Mouse (Mus musculus) stomach, embryonic 16.5 days (tissue): ENCODE results near the gene Plekhg1. TPM values are rescaled to one million over a fixed set of nuclear protein-coding genes. Genes with fewer than 3 reads are reported as not detected.

Source experiments
- ATAC-seq: fragments of 200-750 bp; cut with Nextera tagmentation; 2 replicates; pipeline ENCODE4 v1.8.0; 2017; ENCODE audit warnings: moderate number of reproducible peaks, moderate TSS enrichment; ENCODE audit not compliant: insufficient read depth, low FRiP score
- H3K27ac ChIP-seq: fragments of 300-500 bp; sonication (generic); 2 replicates; pipeline ENCODE4 v1.5.1; 2014; ENCODE audit warnings: low read length
- H3K27me3 ChIP-seq: fragments of 300-500 bp; sonication (generic); 2 replicates; pipeline ENCODE4 v1.6.1; 2014; ENCODE audit warnings: low read length, control low read depth, mixed read lengths; ENCODE audit not compliant: control insufficient read depth, insufficient read depth
- H3K36me3 ChIP-seq: fragments of 300-500 bp; sonication (generic); 2 replicates; pipeline ENCODE4 v1.6.1; 2014; ENCODE audit warnings: low read length; ENCODE audit not compliant: control insufficient read depth, insufficient read depth
- H3K4me1 ChIP-seq: fragments of 300-500 bp; sonication (generic); 2 replicates; pipeline ENCODE4 v1.6.1; 2014; ENCODE audit warnings: low read length, control low read depth, mixed read lengths; ENCODE audit not compliant: control insufficient read depth, insufficient read depth
- H3K4me2 ChIP-seq: fragments of 300-500 bp; sonication (generic); 2 replicates; pipeline ENCODE4 v1.6.1; 2014; ENCODE audit warnings: low read depth, low read length, mixed read lengths
- H3K4me3 ChIP-seq: fragments of 300-500 bp; sonication (generic); replicated peaks from 2 replicates; pipeline ENCODE4 v1.5.1; 2014; ENCODE audit warnings: mild to moderate bottlenecking, low read length
- H3K9ac ChIP-seq: fragments of 300-500 bp; sonication (generic); 2 replicates; pipeline ENCODE4 v1.6.1; 2014; ENCODE audit warnings: low read length
- H3K9me3 ChIP-seq: fragments of 300-500 bp; sonication (generic); replicated peaks from 2 replicates; pipeline ENCODE4 v1.6.1; 2016; ENCODE audit warnings: low read length, control low read depth; ENCODE audit not compliant: control insufficient read depth
- WGBS: fragments of 180-500 bp; shearing (Covaris S2); extraction: QIAGEN DNeasy Blood & Tissue Kit; methylation state at CpG from one replicate; pipeline ENCODE4 v1.1.7; 2014; 5-methylcytosine and 5-hydroxymethylcytosine counted together
- polyA plus RNA-seq: library from polyadenylated mRNA; unstranded; fragments of >200 nt; fragmentation: Nextera tagmentation; extraction: Ambion mirVana; gene quantifications from 2 replicates; pipeline ENCODE4 v1.2.1, GENCODE M21; 2015

Gene Plekhg1
- polyA plus RNA-seq, 1 experiment from 2014 or later = 14.0 TPM

DNA sequence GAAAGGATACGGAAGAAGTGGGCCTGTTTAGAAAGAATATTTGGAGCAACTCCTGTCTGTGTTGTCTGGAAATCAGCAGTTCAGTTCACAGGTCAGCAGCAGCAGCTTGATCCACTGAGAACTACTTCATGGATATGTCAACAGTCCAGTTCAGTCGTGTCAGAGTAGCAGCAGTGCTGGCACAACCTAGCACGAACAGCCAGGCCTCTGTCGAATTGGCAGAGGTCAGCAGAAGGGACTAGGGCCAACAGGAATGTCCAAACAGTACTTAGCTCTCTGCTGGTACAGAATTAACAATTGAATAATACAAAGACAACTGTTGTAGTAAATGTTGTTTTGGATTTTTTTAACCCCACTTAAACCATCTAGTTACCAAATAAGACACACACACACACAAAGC, 33.9 kb upstream of the Plekhg1 start:
- no peaks in the 10 kb centered on the region for H3K4me1 ChIP-seq
- 55% methylated on average over 4 of the region's 4 CpGs for WGBS

DNA sequence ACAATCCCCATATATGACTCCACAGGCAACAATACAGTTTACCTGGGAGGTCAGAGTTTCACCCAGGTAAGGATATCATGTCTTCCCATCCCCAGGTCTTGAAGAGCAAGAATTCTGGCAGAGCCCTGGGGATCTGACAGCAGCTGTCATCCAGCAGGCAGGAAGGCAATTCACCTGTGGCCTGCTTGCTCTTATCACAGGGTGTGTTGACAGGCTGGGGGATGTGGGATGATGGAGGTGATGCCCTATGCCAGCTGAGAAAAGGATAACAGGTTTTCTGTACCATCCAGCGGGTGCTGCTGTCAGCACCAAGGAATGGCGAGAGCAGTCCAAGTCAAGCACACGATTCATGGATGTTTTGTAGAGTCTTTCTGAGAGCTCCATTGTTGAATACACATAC, 30.1 kb upstream of the Plekhg1 start:
- H3K4me3 ChIP-seq = no peak overlapping the region
- no peaks in the 10 kb centered on the region for H3K36me3 ChIP-seq
- H3K9me3 ChIP-seq = peaks cover 3% of the 10 kb centered on the region; the same call in 1 of the 2 replicates
- 82% methylated on average over 3 of the region's 3 CpGs for WGBS
- H3K27ac ChIP-seq = no peak overlapping the region
- no peak overlapping the region for H3K4me2 ChIP-seq
- H3K4me1 ChIP-seq = no peaks in the 10 kb centered on the region
- H3K27me3 ChIP-seq = no peaks in the 10 kb centered on the region
- H3K9ac ChIP-seq = no peak overlapping the region
- ATAC-seq = no peak

More for the DNA sequence above, 33.9 kb upstream of the Plekhg1 start:
- Histone ChIP-seq H3K9me3 (no peaks in the 10 kb centered on the region), H3K4me2 (no peak overlapping the region), H3K9ac (no peak overlapping the region), H3K27ac (no peak overlapping the region), H3K4me3 (no peak overlapping the region), H3K36me3 (no peaks in the 10 kb centered on the region), H3K27me3 (no peaks in the 10 kb centered on the region)
- no peak for ATAC-seq

DNA sequence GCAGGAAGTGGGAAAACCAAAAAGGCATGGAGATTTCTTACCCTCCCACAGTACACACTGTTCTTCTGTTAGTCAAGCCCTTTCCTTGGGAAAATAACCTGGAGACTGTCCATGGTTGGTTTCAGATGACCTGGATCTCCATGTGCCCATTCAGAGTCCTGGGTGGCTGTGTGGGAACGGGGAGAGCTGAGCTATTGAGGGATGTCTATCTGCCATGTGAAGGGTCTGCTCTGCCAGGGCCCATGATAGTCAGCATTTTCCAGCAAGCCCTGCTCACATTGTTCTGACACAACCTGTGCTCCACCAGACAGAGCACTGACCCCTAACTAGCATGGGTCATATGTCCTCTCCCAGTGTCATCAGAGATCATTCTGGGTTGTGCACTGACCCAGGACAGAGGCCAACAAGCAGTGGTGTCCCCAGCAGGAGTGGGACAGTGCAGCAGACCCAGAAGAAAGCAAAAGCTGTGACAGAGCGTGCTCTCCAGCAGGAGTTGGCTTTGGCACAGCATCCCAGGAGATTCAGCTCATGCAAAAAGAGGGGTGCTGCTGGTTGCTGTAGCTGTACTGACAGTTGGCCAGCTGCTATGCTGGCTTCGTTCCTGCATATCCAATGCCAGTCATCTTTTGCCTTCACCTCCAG, 24.7 kb upstream of the Plekhg1 start:
- no peaks in the 10 kb centered on the region for H3K36me3 ChIP-seq
- peaks cover 3% of the 10 kb centered on the region; the same call in 1 of the 2 replicates for H3K9me3 ChIP-seq
- WGBS = 85% methylated on average over 3 of the region's 3 CpGs
- no peak for ATAC-seq
- no peak overlapping the region for H3K9ac ChIP-seq
- no peak overlapping the region for H3K4me2 ChIP-seq
- no peak overlapping the region for H3K4me3 ChIP-seq
- no peak overlapping the region for H3K27ac ChIP-seq
- H3K4me1 ChIP-seq = no peaks in the 10 kb centered on the region
- no peaks in the 10 kb centered on the region for H3K27me3 ChIP-seq

GRCm38 (mm10) chr10:3718021-3718865, 21.9 kb upstream of the Plekhg1 start:
- peak overlapping the region; percentile 41; the same call in 1 of the 2 replicates for H3K27ac ChIP-seq
- H3K4me1 ChIP-seq = no peaks in the 10 kb centered on the region
- WGBS = 67% methylated on average over 16 of the region's 16 CpGs
- no peak overlapping the region for H3K4me3 ChIP-seq
- 0 out of 2 replicates have a peak, but pooled peaks have one; percentile 44 for ATAC-seq
- no peak overlapping the region for H3K4me2 ChIP-seq
- H3K36me3 ChIP-seq = no peaks in the 10 kb centered on the region
- peaks cover under 1% of the 10 kb centered on the region; the same call in 1 of the 2 replicates for H3K9me3 ChIP-seq
- no peak overlapping the region for H3K9ac ChIP-seq
- no peaks in the 10 kb centered on the region for H3K27me3 ChIP-seq

- Histone ChIP-seq H3K9me3 (no peaks in the 10 kb centered on the region), H3K4me2 (no peak overlapping the region), H3K36me3 (no peaks in the 10 kb centered on the region), H3K27me3 (no peaks in the 10 kb centered on the region), H3K27ac (no peak overlapping the region), H3K9ac (no peak overlapping the region), H3K4me3 (no peak overlapping the region), H3K4me1 (no peaks in the 10 kb centered on the region)
- WGBS = 83% methylated on average over 2 of the region's 2 CpGs
- no peak for ATAC-seq
Observed at GRCm38 (mm10) chr10:3720296-3720695, 19.9 kb upstream of the Plekhg1 start.

- Histone ChIP-seq H3K9me3 (no peaks in the 10 kb centered on the region), H3K4me1 (no peaks in the 10 kb centered on the region), H3K9ac (no peak overlapping the region), H3K27ac (no peak overlapping the region), H3K4me2 (no peak overlapping the region), H3K36me3 (no peaks in the 10 kb centered on the region), H3K4me3 (no peak overlapping the region), H3K27me3 (no peaks in the 10 kb centered on the region)
- no peak for ATAC-seq
- 67% methylated on average over 2 of the region's 2 CpGs for WGBS
Observed at GRCm38 (mm10) chr10:3722339-3722738, 17.8 kb upstream of the Plekhg1 start.

DNA sequence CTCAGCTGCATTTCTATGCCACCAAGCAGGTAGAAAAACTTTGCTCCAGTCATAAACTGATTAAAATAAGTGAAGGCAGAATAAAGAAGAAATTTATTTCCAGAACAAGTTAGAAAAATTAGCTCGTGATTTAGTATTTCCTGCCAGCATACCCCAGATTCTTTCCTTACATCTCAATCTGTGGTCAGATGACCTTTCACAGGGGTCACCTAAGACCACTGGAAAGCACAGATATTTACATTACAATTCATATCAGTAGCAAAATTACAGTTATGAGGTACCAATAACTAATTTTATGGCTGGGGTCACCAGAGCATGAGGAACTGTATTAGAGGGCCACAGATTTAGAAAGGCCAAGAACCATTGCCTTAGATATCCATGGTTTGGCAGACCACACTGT, 15.5 kb upstream of the Plekhg1 start:
- WGBS = 68% methylated on average over 1 of the region's 1 CpGs
- Histone ChIP-seq H3K4me3 (no peak overlapping the region), H3K9me3 (no peaks in the 10 kb centered on the region), H3K4me1 (no peaks in the 10 kb centered on the region), H3K9ac (no peak overlapping the region), H3K27me3 (no peaks in the 10 kb centered on the region), H3K36me3 (no peaks in the 10 kb centered on the region), H3K4me2 (no peak overlapping the region), H3K27ac (no peak overlapping the region)
- no peak for ATAC-seq

DNA sequence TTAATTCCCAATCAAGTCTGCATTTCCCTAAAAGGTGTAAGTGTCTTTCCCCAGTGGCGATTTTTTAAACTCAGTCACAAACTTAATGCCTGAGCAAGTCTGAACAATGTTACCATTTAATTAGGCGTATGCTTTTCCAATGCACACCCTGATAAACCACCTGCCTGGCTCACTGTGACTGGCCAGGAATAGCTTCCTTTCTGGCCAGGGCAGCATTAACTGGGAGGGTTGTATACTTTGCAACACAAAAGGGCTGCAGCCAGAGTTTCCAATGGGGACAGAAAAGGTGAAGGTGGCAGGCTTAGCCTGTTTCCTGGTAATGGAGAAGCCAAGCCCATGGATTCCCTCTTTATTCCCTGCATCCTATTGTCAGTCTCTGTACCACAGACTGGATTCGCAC, 10.5 kb upstream of the Plekhg1 start:
- no peak for ATAC-seq
- Histone ChIP-seq H3K4me3 (no peak overlapping the region), H3K36me3 (no peaks in the 10 kb centered on the region), H3K27ac (no peak overlapping the region), H3K4me1 (no peaks in the 10 kb centered on the region), H3K4me2 (no peak overlapping the region), H3K9ac (no peak overlapping the region), H3K27me3 (no peaks in the 10 kb centered on the region), H3K9me3 (no peaks in the 10 kb centered on the region)
- WGBS = 73% methylated on average over 3 of the region's 3 CpGs

DNA sequence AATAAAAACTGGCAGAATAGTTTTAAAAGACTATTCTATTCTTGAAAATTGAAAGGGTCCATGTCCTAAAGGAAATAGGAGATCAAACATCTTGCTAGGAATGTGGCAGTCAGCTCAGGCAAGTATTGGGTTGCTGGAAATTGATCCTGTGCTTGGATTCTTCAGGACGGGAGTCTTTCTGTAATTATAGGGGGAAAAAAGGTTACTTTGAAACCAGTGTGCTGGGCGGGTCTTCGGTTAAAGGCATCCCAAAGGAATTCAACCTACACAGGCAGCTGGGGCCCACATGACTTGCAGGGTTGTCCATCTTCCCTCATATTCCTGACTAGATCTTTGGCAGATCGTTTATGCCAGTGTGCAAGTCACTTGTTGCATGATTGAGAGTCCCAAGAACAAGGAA, 9.8 kb upstream of the Plekhg1 start:
- no peak overlapping the region for H3K27ac ChIP-seq
- H3K4me3 ChIP-seq = no peak overlapping the region
- WGBS = 31% methylated on average over 4 of the region's 4 CpGs
- no peak overlapping the region for H3K4me2 ChIP-seq
- no peaks in the 10 kb centered on the region for H3K36me3 ChIP-seq
- H3K4me1 ChIP-seq = no peaks in the 10 kb centered on the region
- H3K9me3 ChIP-seq = no peaks in the 10 kb centered on the region
- no peak for ATAC-seq
- H3K27me3 ChIP-seq = no peaks in the 10 kb centered on the region
- H3K9ac ChIP-seq = no peak overlapping the region
